ENCODE assay signal across 8 mouse cellular contexts in the genomic region with DNA sequence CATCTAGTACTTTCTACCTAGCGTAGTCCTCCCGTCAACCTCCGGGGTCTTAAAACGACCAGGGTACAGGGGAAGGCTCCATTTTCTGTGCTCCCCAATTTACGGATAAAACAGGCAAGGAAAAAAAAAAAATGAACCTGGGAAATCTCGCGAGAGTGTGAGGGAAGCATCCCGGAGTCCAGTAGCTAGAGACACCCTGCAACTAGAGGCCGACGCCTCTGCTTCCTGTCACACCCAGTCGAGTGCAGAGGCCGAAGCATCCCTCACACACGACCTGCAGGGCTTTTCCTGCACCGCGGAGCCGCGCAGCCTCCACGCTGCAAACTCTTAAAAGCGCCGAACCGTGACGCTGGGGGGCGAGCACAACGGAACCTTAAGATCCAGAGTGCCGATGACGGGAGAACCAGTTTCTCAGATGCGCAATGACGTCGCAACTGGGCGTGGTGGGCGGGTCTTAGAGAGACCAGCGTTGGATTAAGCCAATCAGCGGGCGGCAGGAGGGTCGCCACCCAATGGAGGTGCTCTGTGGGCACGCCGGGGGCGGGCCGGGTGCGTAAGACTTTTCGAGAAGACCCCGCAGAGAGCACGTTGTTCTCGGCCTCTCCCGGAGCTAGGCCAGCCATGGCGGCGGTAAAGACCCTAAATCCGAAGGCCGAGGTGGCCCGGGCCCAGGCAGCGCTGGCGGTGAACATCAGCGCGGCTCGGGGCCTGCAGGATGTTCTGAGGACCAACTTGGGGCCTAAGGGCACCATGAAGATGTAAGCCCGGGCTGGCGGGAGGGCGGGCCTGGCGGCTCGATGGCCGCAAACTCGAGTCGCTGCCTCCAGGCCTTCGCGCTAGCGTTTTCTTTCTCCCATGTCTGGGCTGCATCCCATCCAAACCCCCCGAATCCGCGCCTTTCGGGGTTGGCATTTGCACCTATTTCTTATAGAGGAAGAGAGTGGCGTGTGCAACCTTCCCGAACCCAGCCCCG. TPM values are rescaled to one million over a fixed set of nuclear protein-coding genes. Genes with fewer than 3 reads are reported as not detected.
DNase-seq lines count a peak whose midpoint lies in the region; ATAC-seq lines count a peak whose summit lies in the region.

A gene (minus strand): TSS at position 632 of the 973 bp plus-strand sequence.

- WGBS in forebrain, embryonic 14.5 days = under 1% methylated on average over 73 of the region's 73 CpGs
- WGBS in neural tube, embryonic 15.5 days = under 1% methylated on average over 73 of the region's 73 CpGs

- H3K27me3 ChIP-seq in forebrain, embryonic 14.5 days (replicated peaks; ENCODE audit: control insufficient read depth, insufficient read depth, low read length) = no peaks in the 10 kb centered on the region
- no peaks in the 10 kb centered on the region for H3K27me3 ChIP-seq in neural tube, embryonic 15.5 days (replicated peaks)

- H3K4me2 ChIP-seq in forebrain, embryonic 14.5 days (ENCODE audit: low read length) = peak within 1 kb of the TSS; percentile 95
- H3K4me2 ChIP-seq in neural tube, embryonic 15.5 days = peak within 1 kb of the TSS; percentile 79

- peak; percentile 99 for DNase-seq in ES-CJ7 (ENCODE audit: low read depth, low spot score)
- peak; percentile 95 for DNase-seq in cerebellum, adult 11 months
- peak; percentile 100 for DNase-seq in forebrain, embryonic 14.5 days (ENCODE audit: low spot score)
- DNase-seq in heart, postnatal 14 days = peak; percentile 93 to 95
- DNase-seq in layer of hippocampus, adult 11-12 months (ENCODE audit: low spot score) = peak; percentile 97
- DNase-seq in lung, adult 18-20 months = peak; percentile 96 to 97
- peak; percentile 98 for DNase-seq in testis, postnatal 14 days (ENCODE audit: low spot score)

- intact Hi-C loops in heart, postnatal 14 days (cut with DNase I) = no loop called here

- H3K4me3 ChIP-seq in forebrain, embryonic 14.5 days (ENCODE audit: low read depth, low read length) = peak within 1 kb of the TSS; percentile 92
- peak within 1 kb of the TSS; percentile 78 for H3K4me3 ChIP-seq in neural tube, embryonic 15.5 days (replicated peaks)

- no peaks in the 10 kb centered on the region for H3K9me3 ChIP-seq in forebrain, embryonic 14.5 days (replicated peaks; ENCODE audit: control insufficient read depth, low read length)
- H3K9me3 ChIP-seq in neural tube, embryonic 15.5 days (replicated peaks) = no peaks in the 10 kb centered on the region

- H3K36me3 ChIP-seq in forebrain, embryonic 14.5 days (ENCODE audit: control insufficient read depth, insufficient read depth, low read length) = peaks cover 36% of the 10 kb centered on the region
- peaks cover 34% of the 10 kb centered on the region for H3K36me3 ChIP-seq in neural tube, embryonic 15.5 days

- peak within 1 kb of the TSS; percentile 91 for H3K9ac ChIP-seq in forebrain, embryonic 14.5 days (ENCODE audit: low read length)
- H3K9ac ChIP-seq in neural tube, embryonic 15.5 days (replicated peaks) = peak within 1 kb of the TSS; percentile 82

- H3K4me1 ChIP-seq in forebrain, embryonic 14.5 days (ENCODE audit: control insufficient read depth, insufficient read depth, low read length) = peaks cover 8% of the 10 kb centered on the region
- peaks cover 29% of the 10 kb centered on the region for H3K4me1 ChIP-seq in neural tube, embryonic 15.5 days

- peak within 1 kb of the TSS; percentile 98 for H3K27ac ChIP-seq in forebrain, embryonic 14.5 days (ENCODE audit: low read depth, low read length)
- H3K27ac ChIP-seq in neural tube, embryonic 15.5 days (replicated peaks) = peak within 1 kb of the TSS; percentile 99

- peak; percentile 99 for ATAC-seq in forebrain, embryonic 14.5 days
- peak; percentile 99 for ATAC-seq in neural tube, embryonic 15.5 days (ENCODE audit: low FRiP score)

RNA-seq across cellular contexts. Expression of the gene that starts here (rescaled TPM):
- 47.2 and 61.2 TPM in 2 replicates for polyA plus RNA-seq in forebrain, embryonic 14.5 days (2014; fragmentation: Nextera tagmentation; extraction: Ambion mirVana)
- 10 to 100 TPM; 10.5 TPM for total RNA-seq in heart, postnatal 14 days (2021)
- polyA plus RNA-seq in neural tube, embryonic 15.5 days (2015; fragmentation: Nextera tagmentation; extraction: Ambion mirVana) = 33.9 and 35.0 TPM in 2 replicates

Comparison
In these comparisons a context has a peak if more than half of its experiments do, and no peak if none do; other contexts are left out.
1. Peak in every context shown above with its lines: DNase-seq, ATAC-seq, H3K4me3 ChIP-seq and H3K27ac ChIP-seq.